Mouse (Mus musculus): Measurements from ENCODE around the gene B3gntl1. TPM values are rescaled to one million over a fixed set of nuclear protein-coding genes. Genes with fewer than 3 reads are reported as not detected.

Gene B3gntl1
- total RNA-seq, 2 experiments from 2014 or later = 3.6 to 4.7 TPM

DNA sequence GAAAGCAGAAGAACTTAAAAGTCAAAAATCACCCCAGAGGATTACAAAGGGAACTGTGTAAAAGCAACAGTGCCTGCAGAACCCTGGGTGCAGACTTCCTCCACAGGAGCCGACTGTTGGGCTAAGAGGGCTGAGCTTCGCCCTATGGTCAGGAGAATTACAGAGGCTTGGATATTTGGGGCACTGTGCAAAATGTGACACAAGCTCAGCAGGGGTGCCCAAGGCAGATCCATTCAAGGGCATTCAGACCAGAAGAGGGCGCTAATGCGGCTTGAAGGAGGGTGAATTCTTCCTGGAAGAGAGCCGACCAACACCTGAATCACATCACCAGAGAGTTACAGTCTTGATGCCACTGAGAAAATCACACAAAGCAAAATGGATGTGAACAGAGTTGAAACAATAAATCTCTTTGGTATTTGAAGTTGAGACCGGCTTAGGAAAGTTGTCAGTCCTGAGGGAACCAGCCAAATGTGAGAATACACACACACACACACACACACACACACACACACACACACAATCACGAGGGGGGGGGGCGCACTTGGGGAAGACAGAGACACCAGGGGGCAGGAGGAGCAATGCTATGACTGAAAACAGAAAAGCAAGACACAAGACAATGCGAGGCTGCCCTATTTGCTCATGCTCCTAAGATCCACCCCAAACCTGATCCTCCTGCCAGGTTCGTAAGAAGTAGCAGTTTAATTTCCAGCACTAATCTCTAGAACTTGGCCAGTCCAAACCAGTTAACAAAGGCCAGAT is 20.2 kb downstream of the B3gntl1 start:
- intact Hi-C loops (cut with DNase I) = loop anchor here (1.0 to 5.0 kb wide), 2 partner anchors 50 to 156 kb away; partner anchors contain the start of gene Metrnl

DNA sequence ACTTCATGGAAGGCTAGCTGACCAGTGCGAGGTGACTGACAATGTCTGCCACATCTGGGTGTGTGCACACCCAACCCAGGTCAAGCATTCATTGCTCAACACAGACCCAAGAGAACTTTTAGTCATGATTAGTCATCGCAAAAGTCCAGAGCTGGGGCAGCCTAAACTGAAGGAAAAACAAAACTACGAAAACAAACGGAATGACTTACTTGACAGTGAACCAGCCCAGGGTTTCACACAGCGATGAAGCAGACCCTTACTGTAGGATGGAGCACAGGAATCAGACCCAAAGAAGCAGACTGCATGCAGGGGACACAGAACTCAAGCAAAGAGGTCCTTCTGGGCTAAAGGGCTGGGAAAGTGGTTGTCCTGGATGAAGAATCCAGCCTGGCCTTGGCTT is 21.0 kb downstream of the B3gntl1 start:
- DNase-seq = no peak

More for the DNA sequence above, 20.2 kb downstream of the B3gntl1 start:
- DNase-seq = peak; percentile 62 to 82

DNA sequence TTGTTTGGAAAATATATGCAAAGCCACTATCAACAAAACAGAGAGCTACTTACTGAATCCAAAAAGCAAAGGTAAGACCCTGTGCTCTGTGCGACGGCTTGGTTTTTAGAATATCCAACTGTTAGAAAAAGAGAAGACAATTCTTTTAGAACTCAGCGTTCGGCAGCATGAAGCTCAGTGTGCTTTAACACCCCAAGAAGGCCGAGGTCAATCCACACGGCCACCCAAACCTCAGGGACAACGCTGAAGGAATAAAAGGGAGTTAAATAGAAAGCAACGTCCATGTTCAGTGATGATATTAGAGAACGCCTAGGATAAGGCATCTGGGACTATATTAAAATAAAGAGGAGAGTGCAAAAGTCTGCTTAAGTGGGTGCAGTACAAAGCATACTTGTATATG is 21.4 kb downstream of the B3gntl1 start:
- intact Hi-C loops (cut with DNase I) = loop anchor here (5.0 kb wide), 1 partner anchor 51 kb away; the partner anchor contains the start of gene Metrnl
- no peak for DNase-seq

More for the DNA sequence above, 21.0 kb downstream of the B3gntl1 start:
- intact Hi-C loops (cut with DNase I) = loop anchor here (1.0 to 5.0 kb wide), 2 partner anchors 50 to 156 kb away; partner anchors contain the start of gene Metrnl

DNA sequence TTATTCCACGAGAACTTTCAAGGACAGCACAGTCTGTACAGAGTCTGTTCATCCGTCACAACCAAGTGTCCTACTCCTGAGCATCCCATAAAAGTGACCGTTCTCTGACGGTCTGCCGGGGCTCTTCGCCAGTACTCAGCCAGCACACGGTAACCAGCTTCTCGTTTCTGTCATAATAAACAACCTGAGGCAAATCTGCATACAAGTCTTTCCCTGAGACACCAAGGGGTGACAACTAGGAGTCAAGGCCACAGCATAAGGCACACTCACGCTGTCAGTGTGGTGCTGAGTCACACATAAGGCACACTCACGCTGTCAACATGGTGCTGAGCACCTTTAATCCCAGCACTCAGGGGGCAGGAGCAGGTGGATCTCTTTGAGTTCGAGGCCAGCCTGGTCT is 22.3 kb downstream of the B3gntl1 start:
- no peak for DNase-seq
- intact Hi-C loops (cut with DNase I) = loop anchor here (5.0 kb wide), 1 partner anchor 52 kb away; the partner anchor contains the start of gene Metrnl

DNA sequence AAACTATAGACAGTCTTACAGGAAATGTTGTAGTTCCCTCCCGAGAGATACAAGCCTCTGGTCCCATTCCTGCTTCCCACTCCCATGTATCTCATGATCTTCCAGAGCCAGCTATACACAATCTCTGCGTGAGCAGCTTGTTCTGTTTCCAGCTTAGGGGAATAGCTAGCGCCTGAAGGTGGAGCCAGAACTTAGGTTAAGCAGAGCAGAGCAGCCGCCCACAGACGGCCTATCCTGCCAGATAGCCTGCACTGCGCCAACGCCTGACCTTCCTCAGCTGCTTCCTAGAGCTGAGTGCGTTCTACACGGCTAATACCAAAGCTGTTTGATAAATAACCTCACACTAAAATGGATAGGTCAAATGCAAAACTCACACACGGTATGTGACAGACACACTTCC is 23.1 kb downstream of the B3gntl1 start:
- intact Hi-C loops (cut with DNase I) = loop anchor here (5.0 kb wide), 1 partner anchor 52 kb away; the partner anchor contains the start of gene Metrnl
- DNase-seq = peak; percentile 61 to 70

DNA sequence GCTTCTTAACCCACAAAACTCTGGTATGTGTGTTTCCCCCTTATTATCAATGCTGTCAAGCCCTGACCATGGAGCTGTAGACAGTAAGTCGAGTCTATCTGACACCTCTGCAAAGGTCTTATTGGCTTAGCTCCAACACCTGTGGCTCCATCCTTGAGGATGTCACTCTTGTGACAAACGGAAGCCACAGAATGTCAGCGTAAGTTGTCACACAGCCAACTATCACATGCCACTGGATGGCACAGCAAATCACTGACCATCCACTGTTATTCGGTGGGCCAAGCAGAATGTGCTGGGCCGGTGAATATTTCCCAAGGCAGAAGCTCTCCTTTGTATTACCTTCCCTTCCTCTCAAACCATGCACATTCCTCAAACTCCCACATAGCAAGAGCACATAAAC is 24.8 kb downstream of the B3gntl1 start:
- DNase-seq = no peak
- intact Hi-C loops (cut with DNase I) = no loop called here

DNA sequence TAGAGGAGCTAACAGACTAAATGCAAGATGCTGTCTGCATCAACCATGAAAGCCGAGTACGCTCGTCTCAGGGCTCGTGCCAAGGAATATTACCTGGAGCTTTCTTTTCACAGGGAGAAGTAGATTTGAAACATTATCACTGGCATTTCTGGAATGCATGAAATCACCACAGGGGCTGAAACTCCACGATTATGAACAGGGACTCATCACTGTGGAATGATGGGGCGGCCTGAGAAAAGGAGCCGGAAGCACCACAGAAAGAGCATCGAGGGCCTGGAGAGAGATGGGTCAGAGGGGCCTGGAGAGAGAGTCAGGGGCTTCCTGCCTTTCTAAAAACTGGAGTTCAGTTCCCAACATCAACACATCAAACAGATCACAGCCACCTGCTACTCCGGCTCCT is 25.6 kb downstream of the B3gntl1 start:
- intact Hi-C loops (cut with DNase I) = no loop called here
- DNase-seq = no peak

DNA sequence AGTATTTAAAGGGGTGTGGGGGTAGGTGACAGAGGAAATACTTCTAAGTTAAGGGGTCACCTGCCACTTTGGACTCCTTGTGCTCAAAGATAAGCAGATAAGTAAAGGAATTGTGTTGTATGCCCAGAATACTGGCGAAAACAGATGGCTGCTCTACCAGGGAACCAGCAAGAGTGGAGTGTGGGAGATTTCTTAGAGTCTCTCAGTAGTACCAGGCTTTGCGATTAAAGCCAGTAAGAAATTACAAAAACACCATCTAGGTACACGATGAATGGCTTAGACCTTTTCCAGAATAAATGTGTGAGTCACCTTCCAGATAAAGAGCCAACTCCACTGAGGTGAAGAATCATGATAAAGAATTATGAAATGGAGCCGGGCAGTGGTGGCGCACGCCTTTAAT is 27.6 kb downstream of the B3gntl1 start:
- intact Hi-C loops (cut with DNase I) = no loop called here
- DNase-seq = no peak

DNA sequence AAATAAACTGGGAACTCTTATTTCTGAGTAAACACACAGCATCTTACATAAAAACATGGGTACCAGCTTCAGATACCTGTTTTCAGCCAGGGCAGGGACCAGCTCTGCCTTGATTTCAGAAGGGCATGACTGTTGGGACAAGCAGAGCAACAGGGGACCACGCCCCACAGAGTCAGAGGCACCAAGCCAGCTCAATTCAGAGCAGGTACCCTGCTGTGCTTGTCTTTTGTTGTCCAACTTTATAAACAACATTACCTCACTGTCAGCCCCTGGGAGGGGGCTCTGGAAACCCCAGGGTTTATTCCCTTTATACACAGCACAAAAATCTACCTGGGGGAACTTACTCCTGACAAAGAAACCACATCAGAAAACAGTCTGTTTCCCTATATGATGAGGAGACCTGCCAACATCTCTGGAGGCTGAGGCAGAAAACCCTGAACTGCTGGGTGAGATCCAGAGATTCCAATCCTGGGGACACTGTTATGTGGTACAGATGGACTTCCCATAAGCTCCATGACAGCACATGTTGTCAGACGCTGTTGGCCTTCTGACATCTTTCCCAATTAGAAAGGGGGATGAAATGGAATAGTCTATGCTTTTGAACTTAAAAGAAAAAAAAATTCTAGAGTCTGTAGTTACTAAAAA is 31.3 kb downstream of the B3gntl1 start:
- intact Hi-C loops (cut with DNase I) = no loop called here
- no peak for DNase-seq

DNA sequence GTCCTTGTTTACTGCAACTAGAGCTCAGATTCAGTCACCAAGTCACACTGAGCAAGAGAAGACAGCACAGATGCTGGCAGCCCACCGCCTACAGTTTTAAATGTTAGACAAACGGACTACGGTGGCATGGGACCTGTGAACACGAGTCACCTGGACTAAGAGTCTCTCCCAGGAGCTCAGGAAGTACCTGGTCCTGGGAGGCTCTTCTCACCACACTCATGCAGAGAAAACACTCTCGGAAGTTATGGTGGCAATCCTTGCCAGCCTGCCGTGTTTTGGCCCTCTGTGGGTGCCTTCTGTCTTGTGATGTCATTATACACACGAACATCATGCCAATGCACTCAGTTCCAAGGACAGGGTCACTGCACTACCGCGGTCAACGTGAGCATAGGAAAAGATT is 36.3 kb downstream of the B3gntl1 start:
- DNase-seq = no peak
- intact Hi-C loops (cut with DNase I) = no loop called here

DNA sequence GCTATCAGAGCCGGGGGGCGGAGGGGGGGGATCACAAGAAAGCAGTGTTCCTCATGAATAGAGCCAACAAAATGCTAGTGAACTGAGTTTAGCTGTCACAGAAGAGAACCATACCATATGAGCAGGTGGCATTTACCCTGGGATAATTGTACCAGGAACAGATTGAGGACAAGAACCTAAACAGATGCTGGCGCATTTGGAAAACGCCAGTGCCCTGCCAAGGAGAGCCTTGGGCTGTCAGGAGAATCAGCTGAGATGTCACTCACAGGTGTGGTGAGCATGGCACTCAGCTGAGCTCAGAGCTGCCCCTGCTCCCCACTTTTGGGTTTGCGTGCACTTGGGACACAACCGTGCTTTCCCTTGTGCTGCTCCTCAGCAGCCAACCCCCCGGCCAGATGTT is 41.5 kb downstream of the B3gntl1 start:
- intact Hi-C loops (cut with DNase I) = loop anchor here (5.0 kb wide), 1 partner anchor 176 kb away; no protein-coding TSS in a partner anchor
- DNase-seq = no peak

DNA sequence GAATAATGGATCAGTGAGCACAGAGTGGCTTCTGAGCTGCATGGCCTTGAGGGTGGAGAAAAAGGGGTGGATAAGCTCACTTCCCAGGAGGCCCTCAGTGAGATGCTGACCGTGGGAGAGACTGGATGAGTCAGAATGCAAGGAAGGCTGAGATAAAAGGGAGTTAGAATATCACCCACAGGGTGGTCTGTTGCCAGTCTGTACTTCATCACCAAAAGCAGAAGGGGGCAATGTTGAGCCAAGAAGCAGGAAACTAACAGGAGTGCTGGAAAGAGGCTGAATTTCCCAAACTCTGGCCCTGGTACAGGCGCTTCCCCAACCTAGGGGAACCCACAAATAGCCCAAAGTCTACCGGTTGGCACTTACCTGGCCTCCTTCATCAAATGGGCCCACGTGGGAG is 42.5 kb downstream of the B3gntl1 start:
- DNase-seq = peak in 1 of 2 experiments; percentile 22
- intact Hi-C loops (cut with DNase I) = loop anchor here (5.0 kb wide), 1 partner anchor 177 kb away; no protein-coding TSS in a partner anchor

DNA sequence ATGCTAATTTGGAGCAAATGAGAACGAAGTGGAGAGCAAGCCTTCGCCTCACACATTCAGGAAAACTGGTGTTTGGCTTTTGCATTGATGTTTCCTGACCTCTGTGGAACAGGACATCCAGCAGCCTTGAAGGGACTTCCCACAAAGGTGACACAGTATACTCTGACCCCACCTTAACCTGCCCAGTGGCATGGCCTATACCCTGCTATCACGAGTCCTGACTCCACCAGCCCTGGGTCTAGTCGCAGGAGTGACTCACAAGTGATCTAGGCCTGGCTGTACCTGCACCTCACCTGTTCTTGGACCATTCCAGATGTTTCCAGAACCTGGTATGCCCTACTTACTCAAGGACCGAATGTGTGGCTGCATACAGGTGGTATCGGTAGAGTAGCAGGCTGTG is 43.4 kb downstream of the B3gntl1 start:
- intact Hi-C loops (cut with DNase I) = no loop called here
- DNase-seq = no peak

DNA sequence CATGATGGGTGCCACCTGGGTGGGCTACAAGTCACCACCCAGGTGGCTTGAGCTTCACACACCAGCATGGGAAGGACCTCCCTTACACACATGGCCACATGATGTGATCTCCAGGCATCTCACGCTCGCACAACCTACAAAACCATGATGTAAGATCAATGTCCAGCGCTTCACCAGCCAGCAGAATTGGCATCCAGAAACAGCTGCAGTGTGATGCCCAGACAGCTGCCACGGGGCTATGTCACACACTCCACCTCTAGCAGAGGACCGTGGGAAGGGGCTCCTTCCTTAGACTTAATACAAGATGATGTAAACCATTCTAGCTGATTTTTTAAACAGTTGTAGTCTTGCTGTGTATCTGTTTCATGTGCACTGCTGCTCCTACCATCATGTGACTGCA is 45.4 kb downstream of the B3gntl1 start:
- intact Hi-C loops (cut with DNase I) = no loop called here

DNA sequence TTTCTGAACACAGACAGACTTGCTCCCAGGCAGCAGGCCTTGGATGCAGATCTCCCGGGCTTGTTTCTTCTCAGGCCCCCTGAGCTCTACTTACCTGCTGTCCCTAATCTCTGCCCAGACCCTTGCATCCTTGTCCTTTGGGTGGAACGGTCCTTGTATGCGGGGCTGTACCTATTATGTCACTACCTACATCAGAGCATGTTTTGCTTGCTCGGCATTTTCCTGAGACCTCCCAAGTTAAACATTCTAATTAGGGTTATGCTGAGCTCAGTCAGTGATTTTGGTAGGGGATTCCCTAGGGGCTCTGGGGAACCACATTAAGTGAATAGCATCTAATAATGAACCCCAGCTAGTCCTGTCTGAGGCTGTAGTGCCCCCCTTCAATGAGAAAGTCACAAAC is 47.9 kb downstream of the B3gntl1 start:
- intact Hi-C loops (cut with DNase I) = no loop called here

More for the DNA sequence above, 45.4 kb downstream of the B3gntl1 start:
- DNase-seq = no peak

DNA sequence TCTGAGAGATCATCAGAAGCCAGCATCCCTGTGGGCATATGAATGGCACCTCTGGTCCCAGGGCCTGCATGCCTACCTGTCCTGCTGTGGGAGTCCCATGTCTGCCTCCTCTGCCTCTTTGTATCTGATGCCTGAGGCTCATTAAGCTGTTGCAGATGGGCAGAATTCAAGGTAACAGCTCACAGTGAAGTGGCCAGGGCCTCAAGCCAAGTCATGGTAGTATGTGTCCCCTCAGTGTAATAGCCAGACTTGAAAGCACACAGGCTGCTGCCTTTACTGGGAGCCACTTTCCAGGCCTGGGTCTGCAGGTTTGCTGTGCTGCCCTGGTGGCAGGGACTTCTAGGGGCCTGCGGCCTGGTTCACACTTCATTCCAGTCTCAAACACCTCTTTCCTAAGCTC is 55.6 kb downstream of the B3gntl1 start:
- intact Hi-C loops (cut with DNase I) = no loop called here
- no peak for DNase-seq

More for the DNA sequence above, 47.9 kb downstream of the B3gntl1 start:
- no peak for DNase-seq

DNA sequence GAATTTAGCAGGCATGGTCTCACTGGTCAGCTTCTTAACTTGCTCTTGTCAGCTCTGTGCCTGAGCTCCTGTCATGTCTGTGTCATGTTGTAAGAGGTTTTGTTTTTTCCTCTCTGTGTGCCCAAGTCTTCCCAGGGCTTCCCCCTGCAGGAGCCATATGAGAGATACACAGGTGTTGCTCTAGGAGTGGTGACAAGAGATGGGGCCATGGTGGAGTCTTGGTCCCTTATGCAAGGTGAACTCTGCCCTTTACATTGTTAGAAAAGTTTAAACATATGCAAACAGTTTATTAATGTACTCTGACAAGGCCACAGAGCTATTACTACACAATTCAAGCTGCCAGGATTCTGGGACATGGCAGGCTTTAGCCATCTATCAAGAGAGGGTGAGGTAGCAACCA is 56.5 kb downstream of the B3gntl1 start:
- intact Hi-C loops (cut with DNase I) = no loop called here
- DNase-seq = no peak

DNA sequence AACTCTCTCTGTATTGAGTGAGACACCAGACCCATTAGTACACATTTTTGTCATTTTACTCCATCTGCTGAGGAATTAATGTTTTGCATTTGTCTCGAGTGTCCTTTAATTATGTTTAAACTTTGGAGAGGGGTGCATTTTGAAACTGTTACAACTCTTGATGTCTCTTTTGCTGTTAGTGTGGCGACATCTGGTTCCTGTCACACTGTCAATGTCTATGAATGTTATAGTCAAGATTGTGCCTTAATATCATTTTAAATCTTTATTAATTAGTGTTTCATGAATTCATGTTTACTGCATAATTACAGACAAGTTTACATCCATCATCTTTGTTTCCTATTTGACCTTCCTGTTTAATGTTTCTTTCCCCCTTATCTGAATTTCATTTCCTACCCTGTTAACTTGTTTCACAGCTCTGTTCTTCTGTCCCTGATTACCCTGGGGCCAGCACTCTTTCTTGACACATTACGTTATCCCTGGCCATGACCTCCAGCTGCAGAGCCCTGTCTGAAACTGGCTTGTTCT is 56.9 kb downstream of the B3gntl1 start:
- no peak for DNase-seq
- intact Hi-C loops (cut with DNase I) = no loop called here

DNA sequence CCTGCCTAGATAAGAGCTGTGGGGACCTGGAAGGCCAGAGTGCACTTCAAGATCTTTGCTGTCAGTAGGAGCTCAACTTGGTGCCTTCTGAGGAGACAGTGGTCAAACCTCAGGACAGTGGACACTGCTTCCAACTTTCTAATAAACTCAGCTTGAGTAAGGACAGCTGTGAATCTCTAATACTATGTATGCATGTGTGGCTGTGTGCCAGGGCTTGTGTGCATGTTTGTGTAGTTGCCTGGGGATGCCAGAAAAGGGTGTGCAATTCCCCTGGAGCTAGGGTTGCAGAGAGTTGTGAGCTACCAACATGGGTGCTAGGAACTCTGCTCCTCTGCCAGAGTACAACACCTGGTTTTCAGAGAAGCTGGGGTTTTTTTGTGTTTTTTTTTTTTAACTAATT is 62.0 kb downstream of the B3gntl1 start:
- no peak for DNase-seq
- intact Hi-C loops (cut with DNase I) = no loop called here

DNA sequence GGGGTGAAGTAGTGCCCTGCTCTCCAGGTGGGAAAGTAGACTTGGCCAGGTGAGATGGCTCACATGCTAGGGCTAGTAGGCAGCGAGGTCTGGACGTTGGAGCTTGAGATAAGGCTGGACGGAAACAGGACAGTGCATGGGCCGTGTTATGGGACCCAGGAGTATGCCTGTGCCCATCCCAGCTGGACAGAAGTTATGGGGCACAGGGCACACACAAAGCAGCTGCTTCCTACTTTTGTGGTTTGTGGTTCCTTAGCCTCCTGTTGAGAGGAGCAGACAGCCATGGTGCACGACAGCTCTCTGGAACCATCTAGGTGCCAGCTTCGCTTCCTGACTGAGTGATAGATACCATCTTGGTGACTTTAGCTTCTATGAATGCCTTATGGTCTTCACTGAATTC is 67.3 kb downstream of the B3gntl1 start:
- no peak for DNase-seq
- intact Hi-C loops (cut with DNase I) = no loop called here

DNA sequence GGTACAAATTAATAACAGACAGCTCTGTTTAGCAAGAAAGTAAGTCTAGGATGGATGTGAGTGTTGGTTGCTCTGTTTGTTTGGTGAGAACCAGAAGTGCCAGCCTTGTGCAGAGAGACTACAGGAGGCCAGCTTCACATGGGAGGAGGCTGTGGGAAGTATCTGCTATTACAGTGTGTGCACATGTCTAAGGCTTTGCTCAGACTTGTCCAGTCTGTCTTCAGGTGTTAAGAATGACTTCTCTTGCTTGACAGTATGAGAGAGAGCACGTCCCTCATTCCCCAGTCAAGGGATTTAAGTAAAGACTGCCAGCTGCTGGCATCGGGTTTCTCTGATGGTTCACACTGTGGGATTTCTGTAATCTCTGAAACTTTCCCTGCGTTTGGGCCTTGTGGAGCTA is 71.5 kb downstream of the B3gntl1 start:
- DNase-seq = no peak
- intact Hi-C loops (cut with DNase I) = no loop called here
